Mouse (Mus musculus) stomach, postnatal 0 days (tissue): ENCODE data around the gene Amh. TPM values are rescaled to one million over a fixed set of nuclear protein-coding genes. Genes with fewer than 3 reads are reported as not detected.
"Not testable (repeated sequence)": the region's sequence is repeated elsewhere in the genome, so short reads cannot be mapped to it uniquely, and the experiment has no call there.

Experiments
- ATAC-seq: fragments of 200-750 bp; cut with Nextera tagmentation; 2 replicates; pipeline ENCODE4 v1.8.0; 2017; ENCODE audit not compliant: low FRiP score, low TSS enrichment
- DNase-seq: peaks from one replicate; pipeline ENCODE4 v3.0.0-alpha.2; 2016; ENCODE audit warnings: low spot score
- H3K27ac ChIP-seq: fragments of 300-500 bp; sonication (generic); replicated peaks from 2 replicates; pipeline ENCODE4 v1.5.1; 2014; ENCODE audit warnings: mild to moderate bottlenecking, control low read depth
- H3K27me3 ChIP-seq: fragments of 300-500 bp; sonication (generic); 2 replicates; pipeline ENCODE4 v1.6.1; 2014; ENCODE audit warnings: low read length; ENCODE audit not compliant: control insufficient read depth, insufficient read depth
- H3K36me3 ChIP-seq: fragments of 300-500 bp; sonication (generic); 2 replicates; pipeline ENCODE4 v1.6.1; 2014; ENCODE audit warnings: low read length, mixed read lengths; ENCODE audit not compliant: control insufficient read depth, insufficient read depth
- H3K4me1 ChIP-seq: fragments of 300-500 bp; sonication (generic); replicated peaks from 2 replicates; pipeline ENCODE4 v1.6.1; 2014; ENCODE audit warnings: antibody characterized with exemption; ENCODE audit not compliant: control insufficient read depth, insufficient read depth
- H3K4me2 ChIP-seq: fragments of 300-500 bp; sonication (generic); replicated peaks from 2 replicates; pipeline ENCODE4 v1.6.1; 2014; ENCODE audit warnings: low read depth, mild to moderate bottlenecking, control low read depth, moderate library complexity
- H3K4me3 ChIP-seq: fragments of 300-500 bp; sonication (generic); 2 replicates; pipeline ENCODE4 v1.5.1; 2014; ENCODE audit warnings: low read depth, low read length, control low read depth
- H3K9ac ChIP-seq: fragments of 300-500 bp; sonication (generic); 2 replicates; pipeline ENCODE4 v1.6.1; 2014; ENCODE audit warnings: mild to moderate bottlenecking, low read length, control low read depth, mixed read lengths
- H3K9me3 ChIP-seq: fragments of 300-500 bp; sonication (generic); 2 replicates; pipeline ENCODE4 v1.6.1; 2016; ENCODE audit warnings: low read length; ENCODE audit not compliant: control insufficient read depth
- CTCF ChIP-seq: IDR thresholded peaks from 2 replicates; pipeline ENCODE4 v1.5.1; 2016; ENCODE audit warnings: antibody characterized with exemption, low read depth, mild to moderate bottlenecking, moderate library complexity
- EP300 ChIP-seq: optimal IDR thresholded peaks from 2 replicates; pipeline ENCODE3; 2016; ENCODE audit warnings: antibody characterized with exemption
- WGBS: fragments of 180-500 bp; shearing (Covaris S2); extraction: QIAGEN DNeasy Blood & Tissue Kit; methylation state at CpG from one replicate; pipeline ENCODE4 v1.1.7; 2014; 5-methylcytosine and 5-hydroxymethylcytosine counted together
- polyA plus RNA-seq: library from polyadenylated mRNA; unstranded; fragments of >200 nt; fragmentation: Nextera tagmentation; extraction: Ambion mirVana; gene quantifications from 2 replicates; pipeline ENCODE4 v1.2.1, GENCODE M21; 2015

Amh gene
- polyA plus RNA-seq, 1 experiment from 2014 or later = 6.8 TPM

DNA sequence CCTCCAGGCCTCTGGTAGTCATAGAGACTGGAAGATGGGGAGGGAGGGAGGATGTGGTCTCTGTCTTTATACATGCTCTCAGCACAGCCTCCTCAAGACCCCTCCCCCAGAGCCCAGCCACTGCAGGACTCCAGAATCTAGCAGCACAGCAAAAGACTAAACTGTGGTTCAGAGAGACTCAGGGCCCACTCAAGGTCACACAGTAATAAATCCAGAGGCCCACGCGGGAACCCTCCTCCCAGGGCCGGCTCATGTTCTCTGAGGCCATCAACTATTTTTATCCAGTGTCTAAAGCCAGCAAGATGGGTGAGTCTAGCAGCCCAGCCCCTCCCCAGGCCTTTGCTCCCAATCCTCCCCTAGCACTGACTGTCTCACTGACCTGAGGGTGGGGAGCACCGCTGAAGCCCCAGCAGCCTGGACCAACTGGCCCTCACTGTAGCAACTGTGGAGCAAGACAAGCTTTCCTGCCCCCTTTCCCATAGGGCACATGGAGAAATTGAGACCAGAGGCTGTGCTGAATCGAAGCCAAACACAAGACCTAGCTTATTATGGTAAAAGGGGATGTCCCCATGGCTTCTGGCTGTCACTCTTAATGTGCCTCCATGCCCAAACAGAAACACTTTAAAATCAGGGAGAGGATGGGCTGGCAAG lies 7.5 kb downstream of the Amh start:
- no peak overlapping the region for H3K4me3 ChIP-seq
- H3K27me3 ChIP-seq = no peaks in the 10 kb centered on the region
- H3K9me3 ChIP-seq = no peaks in the 10 kb centered on the region
- WGBS = 52% methylated on average over 5 of the region's 5 CpGs
- no peak for TF ChIP-seq EP300
- TF ChIP-seq CTCF = no peak
- H3K4me2 ChIP-seq = no peak overlapping the region
- no peaks in the 10 kb centered on the region for H3K4me1 ChIP-seq
- no peak for DNase-seq
- ATAC-seq = no peak
- H3K9ac ChIP-seq = no peak overlapping the region
- H3K36me3 ChIP-seq = no peaks in the 10 kb centered on the region
- no peak overlapping the region for H3K27ac ChIP-seq

DNA sequence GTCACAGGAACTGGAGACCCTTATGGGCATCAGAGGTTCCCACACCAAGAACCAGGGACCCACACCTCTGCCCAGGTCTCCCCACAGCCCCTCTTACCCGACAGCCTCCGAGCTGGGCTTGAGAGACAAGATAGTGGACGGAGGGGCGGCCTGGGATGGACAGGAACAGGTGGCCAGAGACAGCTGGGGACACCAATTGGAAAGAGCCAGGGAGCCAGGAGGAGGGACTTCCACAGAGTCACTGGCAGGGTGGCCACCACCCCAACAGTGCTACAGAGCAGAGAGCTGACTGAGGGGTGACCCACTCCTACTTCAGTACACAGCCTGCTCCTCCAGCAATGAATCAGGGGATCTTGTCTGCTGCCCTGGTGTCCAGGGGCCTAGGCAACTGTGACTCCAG lies 8.3 kb downstream of the Amh start, which contains the start of gene Jsrp1:
TSS of gene Jsrp1 (minus strand) at position 133 of the 400 bp plus-strand sequence.
- H3K27me3 ChIP-seq = no peaks in the 10 kb centered on the region
- DNase-seq (no peak), ATAC-seq (no peak; the same call in 1 of the 2 replicates)
- no peaks in the 10 kb centered on the region for H3K9me3 ChIP-seq
- no peak within 1 kb of the TSS for H3K4me2 ChIP-seq
- no peaks in the 10 kb centered on the region for H3K36me3 ChIP-seq
- 76% methylated on average over 4 of the region's 4 CpGs for WGBS
- TF ChIP-seq CTCF (no peak), EP300 (no peak)
- no peaks in the 10 kb centered on the region for H3K4me1 ChIP-seq
- H3K9ac ChIP-seq = no peak within 1 kb of the TSS
- no peak within 1 kb of the TSS for H3K27ac ChIP-seq
- no peak within 1 kb of the TSS for H3K4me3 ChIP-seq

DNA sequence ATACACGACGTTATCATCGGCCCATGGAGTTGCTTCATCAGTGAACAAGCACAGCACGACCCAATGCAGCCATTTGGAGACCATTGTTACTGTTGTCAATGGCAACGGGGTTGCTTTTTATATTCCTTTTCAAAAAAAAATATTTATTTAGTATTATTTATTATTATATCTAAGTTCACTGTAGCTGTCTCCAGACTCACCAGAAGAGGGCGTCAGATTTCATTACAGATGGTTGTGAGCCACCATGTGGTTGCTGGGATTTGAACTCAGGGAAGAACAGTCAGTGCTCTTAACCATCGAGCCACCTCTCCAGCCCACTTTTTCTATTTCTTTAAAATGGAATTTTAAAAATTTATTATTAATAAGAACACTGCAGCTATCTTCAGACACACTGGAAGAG lies 9.8 kb downstream of the Amh start:
- Histone ChIP-seq H3K9ac (no peak overlapping the region), H3K4me3 (no peak overlapping the region), H3K4me2 (no peak overlapping the region), H3K9me3 (no peaks in the 10 kb centered on the region), H3K27me3 (no peaks in the 10 kb centered on the region), H3K27ac (no peak overlapping the region), H3K4me1 (no peaks in the 10 kb centered on the region), H3K36me3 (no peaks in the 10 kb centered on the region)
- ATAC-seq (no peak), DNase-seq (no peak)
- WGBS = 58% methylated on average over 7 of the region's 7 CpGs
- TF ChIP-seq CTCF (peak; percentile 25; the same call in 1 of the 2 replicates), EP300 (no peak)

DNA sequence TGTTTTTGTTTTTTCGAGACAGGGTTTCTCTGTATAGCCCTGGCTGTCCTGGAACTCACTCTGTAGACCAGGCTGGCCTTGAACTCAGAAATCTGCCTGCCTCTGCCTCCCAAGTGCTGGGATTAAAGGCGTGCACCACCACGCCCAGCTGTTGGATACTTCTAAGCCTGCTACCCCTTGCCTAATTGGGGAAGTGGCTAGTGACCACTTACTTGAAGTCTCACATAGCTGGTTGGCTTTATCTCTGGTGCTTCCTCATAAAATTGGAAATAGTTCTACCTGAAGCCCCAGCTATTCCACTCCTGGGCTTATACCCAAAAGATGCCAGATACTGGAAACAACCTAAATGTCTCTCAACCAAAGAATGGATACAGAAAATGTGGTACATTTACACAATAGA lies 11.3 kb downstream of the Amh start:
- H3K9me3 ChIP-seq, ATAC-seq: not testable (repeated sequence)
- WGBS = 71% methylated on average over 3 of the region's 3 CpGs

DNA sequence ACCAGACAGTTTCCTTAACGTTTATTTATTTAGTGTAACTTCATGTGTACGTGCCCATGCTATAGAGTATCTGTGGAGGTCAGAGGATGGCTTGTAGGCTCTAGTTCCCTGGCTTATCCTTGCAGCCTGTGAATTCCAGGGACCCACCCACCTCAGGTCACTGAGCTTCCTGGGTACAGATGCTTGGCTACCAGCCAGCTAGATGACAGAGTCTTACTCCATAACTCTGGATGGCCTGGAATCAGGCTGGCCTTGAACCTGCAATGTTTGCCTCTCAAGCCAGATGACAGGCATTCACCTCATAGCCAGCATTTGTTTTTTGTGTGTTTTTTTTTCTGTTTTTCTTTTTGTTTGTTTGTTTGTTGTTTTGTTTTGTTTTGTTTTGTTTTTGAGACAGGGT lies 12.1 kb downstream of the Amh start:
- Histone ChIP-seq H3K9ac (no peak overlapping the region), H3K27me3 (no peaks in the 10 kb centered on the region), H3K36me3 (no peaks in the 10 kb centered on the region), H3K9me3 (no peaks in the 10 kb centered on the region), H3K4me2 (no peak overlapping the region), H3K4me1 (no peaks in the 10 kb centered on the region), H3K27ac (no peak overlapping the region), H3K4me3 (no peak overlapping the region)
- DNase-seq (peak; percentile 18), ATAC-seq (no peak)
- 51% methylated on average over 2 of the region's 2 CpGs for WGBS
- no peak for TF ChIP-seq CTCF
- no peak for TF ChIP-seq EP300

More for the DNA sequence above, 11.3 kb downstream of the Amh start:
- not testable (repeated sequence) for H3K27ac ChIP-seq, H3K4me2 ChIP-seq, H3K36me3 ChIP-seq, H3K4me1 ChIP-seq, H3K27me3 ChIP-seq, DNase-seq, H3K4me3 ChIP-seq, H3K9ac ChIP-seq

DNA sequence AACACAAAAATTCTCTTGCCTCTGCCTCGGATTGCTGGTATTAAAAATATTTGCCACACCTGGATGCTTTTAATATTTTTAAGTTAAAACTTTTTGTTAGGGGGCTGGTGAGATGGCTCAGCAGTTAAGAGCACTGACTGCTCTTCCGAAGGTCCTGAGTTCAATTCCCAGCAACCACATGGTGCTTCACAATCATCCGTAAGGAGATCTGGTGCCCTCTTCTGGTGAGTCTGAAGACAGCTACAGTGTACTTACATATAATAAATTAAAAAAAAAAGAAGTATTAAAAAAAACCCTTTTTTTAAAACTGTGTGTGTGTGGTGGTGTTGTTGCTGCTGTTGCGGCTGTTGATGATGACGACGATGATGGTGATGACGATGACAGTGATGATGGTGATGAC lies 12.9 kb downstream of the Amh start:
- not testable (repeated sequence) for H3K9ac ChIP-seq, H3K4me1 ChIP-seq, H3K27me3 ChIP-seq, H3K36me3 ChIP-seq, H3K27ac ChIP-seq, DNase-seq, H3K4me2 ChIP-seq, ATAC-seq, H3K9me3 ChIP-seq, H3K4me3 ChIP-seq
- 80% methylated on average over 7 of the region's 7 CpGs for WGBS
- peak; percentile 60 for TF ChIP-seq CTCF
